Comparison of ENCODE assay signal across 15 mouse cellular contexts in the genomic region with DNA sequence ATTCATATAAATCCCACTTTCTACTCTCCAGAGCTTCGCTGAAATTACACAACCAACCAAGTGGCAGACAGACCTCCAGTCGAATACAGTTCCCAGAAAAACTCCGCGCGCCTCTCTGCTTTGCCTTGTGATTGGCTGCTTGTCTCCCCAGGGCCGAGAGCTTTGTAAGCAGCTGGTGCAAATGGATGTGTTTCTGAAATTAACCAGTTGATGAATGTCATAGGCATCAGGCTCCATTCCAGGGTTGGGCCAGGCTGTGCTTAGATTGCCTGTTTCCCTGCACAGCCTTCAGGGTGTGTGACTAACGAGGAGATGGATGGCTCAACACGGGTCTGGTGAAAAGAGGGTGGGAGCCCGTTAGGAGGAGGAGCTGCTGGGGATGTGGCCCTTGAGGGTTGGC. TPM values are rescaled to one million over a fixed set of nuclear protein-coding genes. Genes with fewer than 3 reads are reported as not detected.
DNase-seq lines count a peak whose midpoint lies in the region; ATAC-seq and TF ChIP-seq lines count a peak whose summit lies in the region.
"Had no signal": no experiment of that assay in that cellular context is flagged by ENCODE, and none has a peak within 500 bp of the region (broad histone marks: within the 10 kb centered on the region; RNA-seq: fewer than 3 reads in every experiment).

No protein-coding gene starts in this region.

- no peak for DNase-seq in frontal cortex, postnatal 25 days (ENCODE audit: low spot score in 2 of 2)
- peak; percentile 58 for DNase-seq in neural tube, embryonic 11.5 days (ENCODE audit: low spot score)
- DNase-seq in neural tube, embryonic 10.5 days (ENCODE audit: extremely low spot score, low spot score) = no peak
- DNase-seq in hindbrain, postnatal 0 days (ENCODE audit: low spot score) = peak; percentile 53
- no peak for DNase-seq in thymus, postnatal 14 days
- DNase-seq in ovary, postnatal 10 days (ENCODE audit: low spot score) = no peak
- DNase-seq: adrenal gland, adult 8-10 months; cerebellum, adult 11 months; heart, postnatal 36 days; right cerebral cortex, postnatal 4 days had no signal

- H3K9ac ChIP-seq in neural tube, embryonic 11.5 days (ENCODE audit: low read length) = no peak overlapping the region
- H3K9ac ChIP-seq in hindbrain, postnatal 0 days (replicated peaks; ENCODE audit: low read length) = no peak overlapping the region
- H3K9ac ChIP-seq: embryonic facial prominence, embryonic 12.5 days; kidney, embryonic 15.5 days; liver, embryonic 15.5 days had no signal

- H3K27ac ChIP-seq in neural tube, embryonic 11.5 days (ENCODE audit: low read depth, low read length) = no peak overlapping the region
- H3K27ac ChIP-seq in hindbrain, postnatal 0 days = no peak overlapping the region
- H3K27ac ChIP-seq: embryonic facial prominence, embryonic 12.5 days; kidney, embryonic 15.5 days; left cerebral cortex, adult 2 months; liver, embryonic 15.5 days had no signal

- H3K36me3 ChIP-seq in neural tube, embryonic 11.5 days (ENCODE audit: control insufficient read depth, insufficient read depth, low read length) = no peaks in the 10 kb centered on the region
- no peaks in the 10 kb centered on the region for H3K36me3 ChIP-seq in hindbrain, postnatal 0 days (ENCODE audit: insufficient read depth, low read length)
- H3K36me3 ChIP-seq: embryonic facial prominence, embryonic 12.5 days; kidney, embryonic 15.5 days; liver, embryonic 15.5 days had no signal

- peaks cover 7% of the 10 kb centered on the region; the same call in 1 of the 2 replicates for H3K4me1 ChIP-seq in neural tube, embryonic 11.5 days (ENCODE audit: control insufficient read depth, insufficient read depth, low read length)
- H3K4me1 ChIP-seq in hindbrain, postnatal 0 days (ENCODE audit: insufficient read depth, low read length) = no peaks in the 10 kb centered on the region
- H3K4me1 ChIP-seq: liver, embryonic 15.5 days had no signal

- ATAC-seq in frontal cortex, adult (ENCODE audit: low TSS enrichment) = 0 out of 2 replicates have a peak, but pooled peaks have one; percentile 38
- ATAC-seq in neural tube, embryonic 11.5 days (ENCODE audit: insufficient read depth, low FRiP score, low TSS enrichment) = peak; percentile 58
- ATAC-seq in hindbrain, postnatal 0 days = no peak; the same call in 1 of the 2 replicates

- H3K4me2 ChIP-seq in neural tube, embryonic 11.5 days (ENCODE audit: low read depth) = no peak overlapping the region
- H3K4me2 ChIP-seq in hindbrain, postnatal 0 days (ENCODE audit: low read depth, low read length) = no peak overlapping the region
- H3K4me2 ChIP-seq: embryonic facial prominence, embryonic 12.5 days; kidney, embryonic 15.5 days; liver, embryonic 15.5 days had no signal

- H3K4me3 ChIP-seq in neural tube, embryonic 11.5 days (ENCODE audit: low read depth, low read length) = no peak overlapping the region
- no peak overlapping the region for H3K4me3 ChIP-seq in hindbrain, postnatal 0 days (ENCODE audit: low read length)
- H3K4me3 ChIP-seq: embryonic facial prominence, embryonic 12.5 days; kidney, embryonic 15.5 days; left cerebral cortex, adult 2 months; liver, embryonic 15.5 days had no signal

- H3K27me3 ChIP-seq in neural tube, embryonic 11.5 days (ENCODE audit: control insufficient read depth, insufficient read depth, low read length) = no peaks in the 10 kb centered on the region
- no peaks in the 10 kb centered on the region for H3K27me3 ChIP-seq in hindbrain, postnatal 0 days (ENCODE audit: insufficient read depth, low read length)
- H3K27me3 ChIP-seq: embryonic facial prominence, embryonic 12.5 days; kidney, embryonic 15.5 days; liver, embryonic 15.5 days had no signal

- no peaks in the 10 kb centered on the region for H3K9me3 ChIP-seq in neural tube, embryonic 11.5 days (ENCODE audit: control insufficient read depth, low read length)
- no peaks in the 10 kb centered on the region for H3K9me3 ChIP-seq in hindbrain, postnatal 0 days (ENCODE audit: low read length)
- H3K9me3 ChIP-seq: embryonic facial prominence, embryonic 12.5 days; kidney, embryonic 15.5 days; liver, embryonic 15.5 days had no signal

- WGBS in neural tube, embryonic 11.5 days = 42% methylated on average over 9 of the region's 9 CpGs
- 34% methylated on average over 9 of the region's 9 CpGs for WGBS in hindbrain, postnatal 0 days

- TF ChIP-seq CTCF in hindbrain, postnatal 0 days (IDR thresholded peaks at IDR 0.05; ENCODE audit: low read depth) = no peak

RNA-seq across cellular contexts. Expression of a gene that starts 36.9 kb away (rescaled TPM):
- polyA plus RNA-seq in neural tube, embryonic 11.5 days (2014; fragmentation: Nextera tagmentation; extraction: Ambion mirVana) = 61.9 and 65.4 TPM in 2 replicates
- total RNA-seq in hindbrain, postnatal 0 days (2014; rRNA removed) = 30.3 and 84.8 TPM in 2 replicates
- 49.9 and 53.8 TPM in 2 replicates for polyA plus RNA-seq in hindbrain, postnatal 0 days (2015; fragmentation: Nextera tagmentation; extraction: Ambion mirVana)

Comparison
In these comparisons a context has a peak if more than half of its experiments do, and no peak if none do; other contexts are left out.
1. DNase-seq: peak in neural tube, embryonic 11.5 days (single experiment) and hindbrain, postnatal 0 days (single experiment); none in frontal cortex, postnatal 25 days (0 of 2), neural tube, embryonic 10.5 days (single experiment), thymus, postnatal 14 days (single experiment) and ovary, postnatal 10 days (single experiment).